ENCODE assay signal across 8 mouse cellular contexts in genomic region chr10:59879255-59880028, GRCm38 (mm10). TPM values are rescaled to one million over a fixed set of nuclear protein-coding genes. Genes with fewer than 3 reads are reported as not detected.
DNase-seq lines count a peak whose midpoint lies in the region; ATAC-seq lines count a peak whose summit lies in the region.

TSS of gene Dnajb12 (plus strand) at chr10:59879556.

- peaks cover 5% of the 10 kb centered on the region; the same call in 1 of the 2 replicates for H3K4me1 ChIP-seq in forebrain, embryonic 11.5 days (replicated peaks; ENCODE audit: control insufficient read depth, insufficient read depth, low read length)
- H3K4me1 ChIP-seq in heart, embryonic 16.5 days (ENCODE audit: control insufficient read depth, insufficient read depth, low read length) = peaks cover 10% of the 10 kb centered on the region
- peaks cover 83% of the 10 kb centered on the region for H3K4me1 ChIP-seq in liver, embryonic 15.5 days (replicated peaks)
- peaks cover 16% of the 10 kb centered on the region for H3K4me1 ChIP-seq in neural tube, embryonic 12.5 days

- ATAC-seq in CD4-positive, CD25-positive, alpha-beta regulatory T cell, adult 4 months = peak; percentile 91
- peak; percentile 93 for ATAC-seq in forebrain, embryonic 11.5 days (replicated peaks; ENCODE audit: low FRiP score)
- peak; percentile 92 for ATAC-seq in heart, embryonic 16.5 days (replicated peaks; ENCODE audit: extremely low read depth, insufficient read depth, low FRiP score)
- peak; percentile 79 for ATAC-seq in liver, embryonic 15.5 days (ENCODE audit: insufficient read depth)
- ATAC-seq in neural tube, embryonic 12.5 days (ENCODE audit: low FRiP score, low read depth) = peak; percentile 94

- WGBS in forebrain, embryonic 11.5 days = under 1% methylated on average over 80 of the region's 80 CpGs
- WGBS in heart, embryonic 16.5 days = under 1% methylated on average over 80 of the region's 80 CpGs
- WGBS in liver, embryonic 15.5 days (ENCODE audit: insufficient replicate concordance) = under 1% methylated on average over 80 of the region's 80 CpGs
- WGBS in neural tube, embryonic 12.5 days = under 1% methylated on average over 80 of the region's 80 CpGs

- no peaks in the 10 kb centered on the region for H3K27me3 ChIP-seq in forebrain, embryonic 11.5 days (ENCODE audit: control insufficient read depth, insufficient read depth, low read length)
- no peaks in the 10 kb centered on the region for H3K27me3 ChIP-seq in heart, embryonic 16.5 days (ENCODE audit: control insufficient read depth, insufficient read depth, low read length)
- H3K27me3 ChIP-seq in liver, embryonic 15.5 days = no peaks in the 10 kb centered on the region
- no peaks in the 10 kb centered on the region for H3K27me3 ChIP-seq in neural tube, embryonic 12.5 days (replicated peaks)

- no peaks in the 10 kb centered on the region for H3K36me3 ChIP-seq in forebrain, embryonic 11.5 days (ENCODE audit: control insufficient read depth, insufficient read depth, low read length)
- H3K36me3 ChIP-seq in heart, embryonic 16.5 days (ENCODE audit: control insufficient read depth, insufficient read depth) = no peaks in the 10 kb centered on the region
- H3K36me3 ChIP-seq in liver, embryonic 15.5 days (replicated peaks) = peaks cover 15% of the 10 kb centered on the region; the same call in 1 of the 2 replicates
- H3K36me3 ChIP-seq in neural tube, embryonic 12.5 days = peaks cover 3% of the 10 kb centered on the region

- H3K9ac ChIP-seq in forebrain, embryonic 11.5 days (ENCODE audit: low read length) = peak within 1 kb of the TSS; percentile 98
- peak within 1 kb of the TSS; percentile 84 for H3K9ac ChIP-seq in heart, embryonic 16.5 days (ENCODE audit: low read length)
- H3K9ac ChIP-seq in liver, embryonic 15.5 days = peak within 1 kb of the TSS; percentile 97
- H3K9ac ChIP-seq in neural tube, embryonic 12.5 days = peak within 1 kb of the TSS; percentile 88

- DNase-seq in c-Kit-negative CD71-positive TER-119-positive erythroid progenitor cells, embryonic 14.5 days (ENCODE audit: low read depth, low spot score) = peak; percentile 84
- peak; percentile 96 for DNase-seq in forebrain, embryonic 11.5 days (ENCODE audit: low spot score)
- DNase-seq in kidney, postnatal 36 days = peak; percentile 95 to 96
- peak; percentile 95 for DNase-seq in telencephalon, adult 2 months (ENCODE audit: low read depth, low spot score)

- peak within 1 kb of the TSS; percentile 60 for H3K4me2 ChIP-seq in forebrain, embryonic 11.5 days (ENCODE audit: low read depth, low read length, severe bottlenecking)
- peak within 1 kb of the TSS; percentile 84 for H3K4me2 ChIP-seq in heart, embryonic 16.5 days (ENCODE audit: low read depth, low read length)
- peak within 1 kb of the TSS; percentile 69 for H3K4me2 ChIP-seq in liver, embryonic 15.5 days
- H3K4me2 ChIP-seq in neural tube, embryonic 12.5 days (replicated peaks) = peak within 1 kb of the TSS; percentile 81

- peak within 1 kb of the TSS; percentile 92 for H3K4me3 ChIP-seq in forebrain, embryonic 11.5 days (ENCODE audit: low read depth, low read length)
- peak within 1 kb of the TSS; percentile 70 for H3K4me3 ChIP-seq in heart, embryonic 16.5 days (ENCODE audit: low read length)
- peak within 1 kb of the TSS; percentile 99 for H3K4me3 ChIP-seq in liver, embryonic 15.5 days (replicated peaks)
- peak within 1 kb of the TSS; percentile 90 for H3K4me3 ChIP-seq in neural tube, embryonic 12.5 days

- peak within 1 kb of the TSS; percentile 100 for H3K27ac ChIP-seq in forebrain, embryonic 11.5 days (ENCODE audit: low read depth, low read length)
- H3K27ac ChIP-seq in heart, embryonic 16.5 days (ENCODE audit: low read length) = peak within 1 kb of the TSS; percentile 98
- peak within 1 kb of the TSS; percentile 100 for H3K27ac ChIP-seq in liver, embryonic 15.5 days (replicated peaks)
- H3K27ac ChIP-seq in neural tube, embryonic 12.5 days = peak within 1 kb of the TSS; percentile 97

- no peaks in the 10 kb centered on the region for H3K9me3 ChIP-seq in forebrain, embryonic 11.5 days (ENCODE audit: control insufficient read depth, low read length)
- no peaks in the 10 kb centered on the region for H3K9me3 ChIP-seq in heart, embryonic 16.5 days (replicated peaks; ENCODE audit: control insufficient read depth, low read length)
- H3K9me3 ChIP-seq in liver, embryonic 15.5 days (replicated peaks) = no peaks in the 10 kb centered on the region
- no peaks in the 10 kb centered on the region for H3K9me3 ChIP-seq in neural tube, embryonic 12.5 days

RNA-seq across cellular contexts. Expression of gene Dnajb12, which starts in this region (rescaled TPM):
- 10 to 100 TPM; 19.1 to 25.2 TPM for polyA plus RNA-seq in CD4-positive, CD25-positive, alpha-beta regulatory T cell, adult 4 months (2017; shearing (Covaris generic))
- 25.3 and 26.5 TPM in 2 replicates for polyA plus RNA-seq in forebrain, embryonic 11.5 days (2014; fragmentation: Nextera tagmentation; extraction: Ambion mirVana)
- 22.1 and 26.3 TPM in 2 replicates for polyA plus RNA-seq in heart, embryonic 16.5 days (2015; fragmentation: Nextera tagmentation; extraction: Ambion mirVana)
- 14.3 and 15.0 TPM in 2 replicates for polyA plus RNA-seq in liver, embryonic 15.5 days (2015; fragmentation: Nextera tagmentation; extraction: Ambion mirVana)
- polyA plus RNA-seq in neural tube, embryonic 12.5 days (2016; fragmentation: Nextera tagmentation; extraction: Ambion mirVana) = 20.3 and 23.6 TPM in 2 replicates

Comparison
In these comparisons a context has a peak if more than half of its experiments do, and no peak if none do; other contexts are left out.
1. Peak in every context shown above with its lines: DNase-seq, ATAC-seq, H3K4me3 ChIP-seq and H3K27ac ChIP-seq.